Mouse (Mus musculus) hindbrain, embryonic 13.5 days (tissue): ENCODE results near the gene Asna1. TPM values are rescaled to one million over a fixed set of nuclear protein-coding genes. Genes with fewer than 3 reads are reported as not detected.

ENCODE experiments used
- ATAC-seq: fragments of 200-750 bp; cut with Nextera tagmentation; 2 replicates; pipeline ENCODE4 v1.8.0; 2017; ENCODE audit warnings: moderate TSS enrichment; ENCODE audit not compliant: low FRiP score
- H3K27ac ChIP-seq: fragments of 300-500 bp; sonication (generic); 2 replicates; pipeline ENCODE4 v1.5.1; 2015; ENCODE audit warnings: inconsistent platforms, mild to moderate bottlenecking, moderate library complexity
- H3K27me3 ChIP-seq: fragments of 300-500 bp; sonication (generic); 2 replicates; pipeline ENCODE4 v1.6.1; 2015; ENCODE audit warnings: mild to moderate bottlenecking, inconsistent platforms
- H3K36me3 ChIP-seq: fragments of 300-500 bp; sonication (generic); 2 replicates; pipeline ENCODE4 v1.6.1; 2015; ENCODE audit warnings: mild to moderate bottlenecking, inconsistent platforms
- H3K4me1 ChIP-seq: fragments of 300-500 bp; sonication (generic); replicated peaks from 2 replicates; pipeline ENCODE4 v1.6.1; 2015; ENCODE audit warnings: inconsistent platforms
- H3K4me2 ChIP-seq: fragments of 300-500 bp; sonication (generic); 2 replicates; pipeline ENCODE4 v1.6.1; 2015; ENCODE audit warnings: inconsistent platforms, mild to moderate bottlenecking, moderate library complexity
- H3K4me3 ChIP-seq: fragments of 300-500 bp; sonication (generic); 2 replicates; pipeline ENCODE4 v1.5.1; 2015; ENCODE audit warnings: mild to moderate bottlenecking, inconsistent platforms
- H3K9ac ChIP-seq: fragments of 300-500 bp; sonication (generic); 2 replicates; pipeline ENCODE4 v1.6.1; 2015; ENCODE audit warnings: mild to moderate bottlenecking, inconsistent platforms
- H3K9me3 ChIP-seq: fragments of 300-500 bp; sonication (generic); 2 replicates; pipeline ENCODE4 v1.6.1; 2016; ENCODE audit warnings: inconsistent platforms
- WGBS: fragments of 180-500 bp; shearing (Covaris S2); methylation state at CpG from one replicate; pipeline ENCODE4 v1.1.7; 2015; 5-methylcytosine and 5-hydroxymethylcytosine counted together
- polyA plus RNA-seq: library from polyadenylated mRNA; unstranded; fragments of >200 nt; fragmentation: Nextera tagmentation; extraction: Ambion mirVana; gene quantifications from 2 replicates; pipeline ENCODE4 v1.2.1, GENCODE M21; 2015

Gene Asna1
- polyA plus RNA-seq, 1 experiment from 2014 or later = 157 TPM

- Histone ChIP-seq H3K27ac (no peak overlapping the region), H3K9me3 (no peaks in the 10 kb centered on the region), H3K9ac (no peak overlapping the region), H3K4me3 (no peak overlapping the region), H3K4me1 (no peaks in the 10 kb centered on the region), H3K4me2 (no peak overlapping the region), H3K36me3 (peaks cover 3% of the 10 kb centered on the region; the same call in 1 of the 2 replicates), H3K27me3 (peaks cover 54% of the 10 kb centered on the region)
- no peak for ATAC-seq
- WGBS = 18% methylated on average over 25 of the region's 25 CpGs
Measured at GRCm38 (mm10) chr8:85007686-85008085, 17.4 kb downstream of the Asna1 start.

DNA sequence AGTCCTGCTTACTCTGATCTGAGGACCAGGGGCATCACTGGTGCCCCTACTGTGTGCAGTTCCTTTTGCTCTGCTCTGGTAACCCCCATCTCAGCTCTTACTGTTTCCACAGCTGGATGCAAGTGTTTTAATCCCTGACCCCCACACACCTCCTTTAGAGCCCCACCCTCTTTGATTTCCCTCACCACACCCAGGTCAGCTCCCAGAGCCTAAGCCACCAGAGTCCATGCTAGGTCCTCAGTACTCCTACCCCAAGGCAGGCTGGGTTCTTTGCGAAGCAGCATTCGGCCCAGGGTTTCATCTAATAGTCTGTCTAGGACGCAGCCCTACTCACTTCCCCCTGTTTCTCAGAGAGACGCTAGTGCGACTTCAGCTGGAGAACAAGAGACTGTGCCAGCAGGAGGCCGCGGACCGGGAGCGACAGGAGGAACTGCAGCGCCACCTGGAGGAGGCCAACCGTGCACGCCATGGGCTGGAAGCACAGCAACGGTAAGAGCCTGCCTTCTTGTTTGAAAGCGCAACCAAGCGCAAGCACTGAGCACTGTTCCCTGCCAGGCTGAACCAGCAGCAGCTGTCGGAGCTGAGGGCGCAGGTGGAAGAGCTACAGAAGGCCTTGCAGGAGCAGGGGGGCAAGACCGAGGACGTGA lies 27.3 kb downstream of the Asna1 start:
- H3K4me1 ChIP-seq = peaks cover 15% of the 10 kb centered on the region
- 1% methylated on average over 19 of the region's 19 CpGs for WGBS
- H3K27me3 ChIP-seq = peaks cover 38% of the 10 kb centered on the region
- ATAC-seq = peak; percentile 71
- peak overlapping the region; percentile 53 for H3K9ac ChIP-seq
- H3K27ac ChIP-seq = peak overlapping the region; percentile 26; the same call in 1 of the 2 replicates
- H3K9me3 ChIP-seq = no peaks in the 10 kb centered on the region
- peak overlapping the region; percentile 31 for H3K4me2 ChIP-seq
- H3K4me3 ChIP-seq = peak overlapping the region; percentile 8; the same call in 1 of the 2 replicates
- peaks cover 15% of the 10 kb centered on the region for H3K36me3 ChIP-seq

DNA sequence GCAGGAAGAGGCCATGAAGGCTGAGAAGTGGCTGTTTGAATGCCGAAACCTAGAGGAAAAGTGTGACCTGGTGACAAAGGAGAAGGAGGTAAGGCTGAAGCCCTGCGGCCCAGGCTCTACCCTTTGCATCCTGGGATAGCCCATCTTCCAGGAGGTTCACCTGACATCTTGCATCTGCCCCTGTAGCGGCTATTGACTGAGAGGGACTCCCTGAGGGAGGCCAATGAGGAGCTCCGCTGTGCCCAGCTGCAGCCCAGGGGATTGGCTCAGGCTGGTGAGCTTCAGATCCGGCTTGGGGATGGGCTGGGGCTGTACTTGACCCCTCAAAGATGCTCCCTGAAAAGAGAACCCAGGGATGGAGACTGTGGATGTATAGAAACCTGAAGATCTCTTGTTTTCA lies 28.1 kb downstream of the Asna1 start:
- Histone ChIP-seq H3K4me2 (no peak overlapping the region), H3K27ac (no peak overlapping the region), H3K27me3 (peaks cover 38% of the 10 kb centered on the region), H3K4me1 (peaks cover 15% of the 10 kb centered on the region), H3K36me3 (peaks cover 9% of the 10 kb centered on the region; the same call in 1 of the 2 replicates), H3K9ac (no peak overlapping the region), H3K4me3 (no peak overlapping the region), H3K9me3 (no peaks in the 10 kb centered on the region)
- WGBS = 75% methylated on average over 5 of the region's 5 CpGs
- ATAC-seq = no peak

DNA sequence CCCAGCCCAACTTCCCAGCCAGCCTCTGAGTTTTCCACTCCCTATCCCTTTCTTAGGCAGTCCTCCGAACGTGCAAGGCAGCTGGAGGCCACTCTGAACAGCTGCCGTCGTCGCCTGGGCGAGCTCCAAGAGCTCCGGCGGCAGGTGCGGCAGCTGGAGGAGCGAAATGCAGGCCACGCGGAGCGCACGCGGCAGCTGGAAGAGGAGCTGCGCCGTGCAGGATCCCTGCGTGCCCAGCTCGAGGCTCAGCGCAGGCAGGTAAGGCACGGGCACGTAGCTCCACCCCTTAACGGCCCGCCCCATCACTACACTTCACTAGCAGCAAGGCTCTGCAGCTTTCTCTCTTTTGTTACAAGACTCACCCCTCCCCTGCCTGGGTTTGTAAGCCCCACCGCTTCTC lies 29.4 kb downstream of the Asna1 start:
- Histone ChIP-seq H3K4me2 (0 out of 2 replicates have a peak overlapping the region, but pooled peaks have one; percentile 15), H3K9me3 (no peaks in the 10 kb centered on the region), H3K4me3 (no peak overlapping the region), H3K27ac (no peak overlapping the region), H3K27me3 (peaks cover 38% of the 10 kb centered on the region), H3K9ac (no peak overlapping the region), H3K4me1 (peaks cover 22% of the 10 kb centered on the region), H3K36me3 (peaks cover 9% of the 10 kb centered on the region; the same call in 1 of the 2 replicates)
- no peak for ATAC-seq
- WGBS = 14% methylated on average over 25 of the region's 25 CpGs

DNA sequence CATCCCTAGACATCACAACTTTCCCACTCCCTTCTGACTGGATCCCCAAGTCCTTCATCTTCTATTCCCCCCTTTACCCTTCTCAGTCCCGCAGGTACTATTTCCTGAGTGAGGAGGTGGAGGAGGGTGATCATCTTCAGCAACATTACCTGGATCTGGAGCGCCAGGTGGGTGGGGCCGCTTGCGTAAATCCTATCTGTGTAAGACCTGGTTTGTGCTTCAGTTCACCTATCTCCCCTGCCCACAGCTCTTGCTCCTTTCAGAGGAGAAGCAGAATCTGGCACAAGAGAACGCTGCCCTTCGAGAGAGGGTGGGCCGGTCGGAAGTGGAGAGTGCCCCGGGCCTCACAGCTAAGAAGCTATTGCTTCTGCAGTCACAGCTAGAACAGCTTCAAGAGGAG lies 30.7 kb downstream of the Asna1 start:
- Histone ChIP-seq H3K4me3 (no peak overlapping the region), H3K27me3 (peaks cover 38% of the 10 kb centered on the region), H3K27ac (no peak overlapping the region), H3K9ac (no peak overlapping the region), H3K4me2 (no peak overlapping the region), H3K4me1 (peaks cover 29% of the 10 kb centered on the region), H3K9me3 (no peaks in the 10 kb centered on the region), H3K36me3 (peaks cover 9% of the 10 kb centered on the region; the same call in 1 of the 2 replicates)
- no peak for ATAC-seq
- WGBS = 89% methylated on average over 9 of the region's 9 CpGs

- peak overlapping the region; percentile 86 for H3K4me2 ChIP-seq
- H3K4me3 ChIP-seq = peak overlapping the region; percentile 55
- no peaks in the 10 kb centered on the region for H3K9me3 ChIP-seq
- peak overlapping the region; percentile 78 for H3K9ac ChIP-seq
- H3K4me1 ChIP-seq = peaks cover 29% of the 10 kb centered on the region
- ATAC-seq = peak; percentile 55
- WGBS = 3% methylated on average over 15 of the region's 15 CpGs
- peaks cover 3% of the 10 kb centered on the region; the same call in 1 of the 2 replicates for H3K36me3 ChIP-seq
- peaks cover 56% of the 10 kb centered on the region for H3K27me3 ChIP-seq
- H3K27ac ChIP-seq = peak overlapping the region; percentile 73
Measured at GRCm38 (mm10) chr8:84990836-84991235, 34.2 kb downstream of the Asna1 start.

DNA sequence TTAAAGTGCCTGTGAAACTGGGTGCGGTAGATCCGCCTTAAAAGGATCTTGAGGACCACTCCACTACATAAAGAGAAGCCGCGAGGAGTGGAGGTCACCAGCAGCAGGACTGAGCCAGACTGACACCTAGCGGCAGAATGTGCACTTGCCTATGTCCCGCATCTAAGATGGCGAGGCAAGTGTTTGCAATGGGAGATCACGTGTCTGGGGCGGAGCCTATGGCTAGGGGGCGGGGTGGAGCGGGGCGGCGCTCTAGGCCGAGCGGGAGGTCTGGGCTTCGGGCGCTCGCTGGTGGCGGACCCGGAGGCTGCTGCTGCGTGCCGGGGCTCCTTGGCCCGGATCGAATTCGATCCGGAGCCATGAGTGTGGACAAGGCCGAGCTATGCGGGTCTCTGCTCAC lies 34.7 kb downstream of the Asna1 start, which contains the start of gene Hook2:
Hook2 (plus strand) TSS at position 255 of the 400 bp plus-strand sequence.
- Histone ChIP-seq H3K9me3 (no peaks in the 10 kb centered on the region), H3K9ac (peak within 1 kb of the TSS; percentile 78), H3K4me3 (peak within 1 kb of the TSS; percentile 55), H3K36me3 (no peaks in the 10 kb centered on the region; the same call in 1 of the 2 replicates), H3K27me3 (peaks cover 55% of the 10 kb centered on the region), H3K4me2 (peak within 1 kb of the TSS; percentile 86), H3K27ac (peak within 1 kb of the TSS; percentile 85), H3K4me1 (peaks cover 30% of the 10 kb centered on the region)
- peak; percentile 89 for ATAC-seq
- 0% methylated on average over 28 of the region's 28 CpGs for WGBS

GRCm38 (mm10) chr8:84989810-84990209 lies 35.3 kb downstream of the Asna1 start:
- peak overlapping the region; percentile 55 for H3K4me3 ChIP-seq
- under 1% methylated on average over 15 of the region's 15 CpGs for WGBS
- H3K27ac ChIP-seq = peak overlapping the region; percentile 85
- H3K9me3 ChIP-seq = no peaks in the 10 kb centered on the region
- H3K4me1 ChIP-seq = peaks cover 36% of the 10 kb centered on the region
- ATAC-seq = peak; percentile 60
- peak overlapping the region; percentile 86 for H3K4me2 ChIP-seq
- H3K27me3 ChIP-seq = peaks cover 51% of the 10 kb centered on the region
- peak overlapping the region; percentile 75 for H3K9ac ChIP-seq
- no peaks in the 10 kb centered on the region for H3K36me3 ChIP-seq

DNA sequence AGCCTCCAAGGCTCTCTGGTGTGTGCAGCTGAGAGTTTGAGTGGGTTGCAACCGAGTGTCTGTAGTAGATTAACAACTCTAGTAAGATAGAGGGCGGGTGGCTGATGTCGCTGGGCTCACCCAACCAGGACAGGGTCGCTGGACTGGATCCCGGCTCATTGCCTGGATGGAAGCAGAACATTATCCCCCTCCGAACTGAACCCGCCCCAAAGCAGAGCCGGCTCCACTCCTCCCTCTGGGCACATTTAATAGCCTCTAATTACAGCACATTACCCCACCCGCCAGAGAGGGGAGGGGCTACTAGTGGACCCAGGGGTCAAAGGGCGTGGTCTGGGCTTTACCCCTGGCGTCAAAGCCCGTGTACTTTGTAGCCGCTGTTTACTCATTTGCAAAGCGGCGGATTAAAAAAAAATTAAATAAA lies 35.8 kb downstream of the Asna1 start:
- peak overlapping the region; percentile 86 for H3K4me2 ChIP-seq
- ATAC-seq = no peak
- H3K36me3 ChIP-seq = no peaks in the 10 kb centered on the region
- H3K9ac ChIP-seq = peak overlapping the region; percentile 75; the same call in 1 of the 2 replicates
- 16% methylated on average over 15 of the region's 15 CpGs for WGBS
- H3K27ac ChIP-seq = no peak overlapping the region
- no peaks in the 10 kb centered on the region for H3K9me3 ChIP-seq
- peaks cover 51% of the 10 kb centered on the region for H3K27me3 ChIP-seq
- peaks cover 40% of the 10 kb centered on the region for H3K4me1 ChIP-seq
- H3K4me3 ChIP-seq = no peak overlapping the region

DNA sequence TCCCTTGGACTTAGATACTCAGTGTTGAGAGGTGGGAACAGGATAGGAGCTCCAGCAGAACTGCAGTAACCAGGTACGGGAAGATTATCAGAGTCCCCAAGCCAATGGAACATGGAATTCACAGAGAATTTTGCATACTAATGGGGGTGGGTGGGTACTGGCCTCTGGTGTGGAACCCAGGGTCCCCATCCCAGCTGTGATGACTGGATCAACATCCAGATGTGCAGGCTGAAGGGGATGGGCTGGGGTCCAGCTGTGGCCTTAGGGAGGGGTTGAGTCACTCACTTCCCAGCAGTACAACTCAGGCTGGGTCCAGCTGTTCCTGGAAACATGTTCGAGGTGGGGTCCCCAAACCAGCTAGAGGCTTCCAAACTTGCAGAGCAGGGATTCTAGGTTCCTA lies 37.2 kb downstream of the Asna1 start:
- no peak overlapping the region for H3K9ac ChIP-seq
- H3K4me1 ChIP-seq = peaks cover 41% of the 10 kb centered on the region
- peaks cover 50% of the 10 kb centered on the region for H3K27me3 ChIP-seq
- 65% methylated on average over 2 of the region's 2 CpGs for WGBS
- no peak overlapping the region for H3K27ac ChIP-seq
- no peaks in the 10 kb centered on the region for H3K9me3 ChIP-seq
- no peak for ATAC-seq
- H3K4me2 ChIP-seq = no peak overlapping the region
- H3K4me3 ChIP-seq = no peak overlapping the region
- H3K36me3 ChIP-seq = no peaks in the 10 kb centered on the region

- 85% methylated on average over 5 of the region's 5 CpGs for WGBS
- Histone ChIP-seq H3K9ac (no peak overlapping the region), H3K36me3 (no peaks in the 10 kb centered on the region), H3K27ac (no peak overlapping the region), H3K27me3 (peaks cover 55% of the 10 kb centered on the region), H3K4me1 (peaks cover 41% of the 10 kb centered on the region), H3K4me2 (no peak overlapping the region), H3K9me3 (no peaks in the 10 kb centered on the region), H3K4me3 (no peak overlapping the region)
- no peak for ATAC-seq
Measured at GRCm38 (mm10) chr8:84987388-84987787, 37.7 kb downstream of the Asna1 start.

- Histone ChIP-seq H3K4me1 (peaks cover 46% of the 10 kb centered on the region), H3K9ac (peak overlapping the region; percentile 77; the same call in 1 of the 2 replicates), H3K27ac (peak overlapping the region; percentile 79), H3K27me3 (peaks cover 64% of the 10 kb centered on the region), H3K4me3 (peak overlapping the region; percentile 48), H3K9me3 (no peaks in the 10 kb centered on the region), H3K36me3 (no peaks in the 10 kb centered on the region), H3K4me2 (peak overlapping the region; percentile 100)
- WGBS = 38% methylated on average over 8 of the region's 8 CpGs
- no peak for ATAC-seq
Measured at GRCm38 (mm10) chr8:84986379-84986945, 38.6 kb downstream of the Asna1 start.
